Comparison of ENCODE assay signal across 18 mouse cellular contexts in genomic region chr2:15221910-15222309, GRCm38 (mm10).
A peak's percentile ranks its signal among the peaks of the same experiment; 100 is the strongest.
DNase-seq lines count a peak whose midpoint lies in the region; ATAC-seq and TF ChIP-seq lines count a peak whose summit lies in the region.
"Had no signal": no experiment of that assay in that cellular context is flagged by ENCODE, and none has a peak within 500 bp of the region (broad histone marks: within the 10 kb centered on the region; RNA-seq: fewer than 3 reads in every experiment).

No protein-coding gene starts in this region.

- ATAC-seq in kidney, postnatal 0 days (replicated peaks; ENCODE audit: low FRiP score, low read depth): no peak
- no peak for ATAC-seq in kidney, embryonic 16.5 days (ENCODE audit: low FRiP score, low TSS enrichment)
- ATAC-seq in stomach, postnatal 0 days (ENCODE audit: low FRiP score, low TSS enrichment): no peak
- no peak for ATAC-seq in heart, embryonic 11.5 days (replicated peaks; ENCODE audit: insufficient number of reproducible peaks, low FRiP score, low TSS enrichment)

- peak; percentile 46; the same call in 1 of the 2 replicates for TF ChIP-seq CTCF in kidney, postnatal 0 days (IDR thresholded peaks at IDR 0.05; ENCODE audit: low read depth)
- peak; percentile 58 for TF ChIP-seq CTCF in stomach, postnatal 0 days (IDR thresholded peaks at IDR 0.05; ENCODE audit: low read depth)

- H3K36me3 ChIP-seq in kidney, postnatal 0 days (ENCODE audit: insufficient read depth, low read length): no peaks in the 10 kb centered on the region
- H3K36me3 ChIP-seq in kidney, embryonic 16.5 days (ENCODE audit: insufficient read depth, low read length): no peaks in the 10 kb centered on the region
- H3K36me3 ChIP-seq in stomach, postnatal 0 days (ENCODE audit: control insufficient read depth, insufficient read depth, low read length): no peaks in the 10 kb centered on the region
- H3K36me3 ChIP-seq in heart, embryonic 11.5 days (ENCODE audit: control insufficient read depth, insufficient read depth, low read length): no peaks in the 10 kb centered on the region
- H3K36me3 ChIP-seq: heart, embryonic 15.5 days; kidney, embryonic 15.5 days; limb, embryonic 13.5 days had no signal

- DNase-seq in embryo, embryonic 10.5 days (ENCODE audit: low spot score): peak; percentile 3
- no peak for DNase-seq in embryo, embryonic 9.5 days (ENCODE audit: extremely low spot score)
- DNase-seq in kidney, postnatal 0 days (ENCODE audit: low spot score): no peak
- peak; percentile 3 for DNase-seq in retina, embryonic 14.5 days (ENCODE audit: low spot score)
- DNase-seq in retina, postnatal 1 day: no peak
- DNase-seq in stomach, postnatal 0 days (ENCODE audit: low spot score): no peak
- DNase-seq: adrenal gland, postnatal 10 days; cerebellum, adult 18-20 months; gastrocnemius, postnatal 10 days; heart, adult 18-20 months; lung, postnatal 14 days had no signal

- no peaks in the 10 kb centered on the region for H3K27me3 ChIP-seq in kidney, postnatal 0 days (ENCODE audit: insufficient read depth, low read length)
- H3K27me3 ChIP-seq in kidney, embryonic 16.5 days (ENCODE audit: insufficient read depth, low read length): no peaks in the 10 kb centered on the region
- no peaks in the 10 kb centered on the region for H3K27me3 ChIP-seq in stomach, postnatal 0 days (ENCODE audit: control insufficient read depth, insufficient read depth, low read length)
- no peaks in the 10 kb centered on the region for H3K27me3 ChIP-seq in heart, embryonic 11.5 days (ENCODE audit: control insufficient read depth, insufficient read depth, low read length)
- H3K27me3 ChIP-seq: heart, embryonic 15.5 days; kidney, embryonic 15.5 days; limb, embryonic 13.5 days had no signal

- no peak for TF ChIP-seq EP300 in stomach, postnatal 0 days (optimal IDR thresholded peaks at IDR 0.05)

- no peak overlapping the region for H3K9ac ChIP-seq in kidney, postnatal 0 days (ENCODE audit: low read depth, low read length)
- no peak overlapping the region for H3K9ac ChIP-seq in kidney, embryonic 16.5 days (replicated peaks; ENCODE audit: low read length)
- no peak overlapping the region for H3K9ac ChIP-seq in stomach, postnatal 0 days (ENCODE audit: low read length)
- H3K9ac ChIP-seq in heart, embryonic 11.5 days (ENCODE audit: low read depth, low read length): no peak overlapping the region
- H3K9ac ChIP-seq: heart, embryonic 15.5 days; kidney, embryonic 15.5 days; limb, embryonic 13.5 days; liver, embryonic 14.5 days had no signal

- no peaks in the 10 kb centered on the region for H3K4me1 ChIP-seq in kidney, postnatal 0 days (replicated peaks; ENCODE audit: insufficient read depth, low read length)
- H3K4me1 ChIP-seq in kidney, embryonic 16.5 days (ENCODE audit: insufficient read depth, low read length): no peaks in the 10 kb centered on the region
- no peaks in the 10 kb centered on the region for H3K4me1 ChIP-seq in stomach, postnatal 0 days (replicated peaks; ENCODE audit: control insufficient read depth, insufficient read depth)
- no peaks in the 10 kb centered on the region for H3K4me1 ChIP-seq in heart, embryonic 11.5 days (ENCODE audit: control insufficient read depth, insufficient read depth, low read length)
- H3K4me1 ChIP-seq: heart, embryonic 15.5 days; kidney, embryonic 15.5 days; limb, embryonic 13.5 days had no signal

- no peaks in the 10 kb centered on the region for H3K9me3 ChIP-seq in kidney, postnatal 0 days (replicated peaks; ENCODE audit: low read length)
- H3K9me3 ChIP-seq in kidney, embryonic 16.5 days (ENCODE audit: low read length): no peaks in the 10 kb centered on the region
- no peaks in the 10 kb centered on the region for H3K9me3 ChIP-seq in stomach, postnatal 0 days (ENCODE audit: control insufficient read depth, low read length)
- no peaks in the 10 kb centered on the region for H3K9me3 ChIP-seq in heart, embryonic 11.5 days (replicated peaks; ENCODE audit: control insufficient read depth, low read length)
- H3K9me3 ChIP-seq: heart, embryonic 15.5 days; kidney, embryonic 15.5 days; limb, embryonic 13.5 days had no signal

- H3K27ac ChIP-seq in kidney, postnatal 0 days: no peak overlapping the region
- no peak overlapping the region for H3K27ac ChIP-seq in kidney, embryonic 16.5 days (ENCODE audit: low read length)
- H3K27ac ChIP-seq in stomach, postnatal 0 days (replicated peaks): no peak overlapping the region
- H3K27ac ChIP-seq in heart, embryonic 11.5 days (ENCODE audit: low read depth, low read length): no peak overlapping the region
- H3K27ac ChIP-seq: heart, embryonic 15.5 days; kidney, embryonic 15.5 days; limb, embryonic 13.5 days; liver, embryonic 14.5 days had no signal

- H3K4me2 ChIP-seq in kidney, postnatal 0 days (ENCODE audit: low read length): no peak overlapping the region
- no peak overlapping the region for H3K4me2 ChIP-seq in kidney, embryonic 16.5 days (replicated peaks; ENCODE audit: low read depth, low read length)
- H3K4me2 ChIP-seq in stomach, postnatal 0 days (replicated peaks; ENCODE audit: low read depth): no peak overlapping the region
- no peak overlapping the region for H3K4me2 ChIP-seq in heart, embryonic 11.5 days
- H3K4me2 ChIP-seq: heart, embryonic 15.5 days; kidney, embryonic 15.5 days; limb, embryonic 13.5 days had no signal

- WGBS in kidney, postnatal 0 days: 45% methylated on average over 4 of the region's 4 CpGs
- 45% methylated on average over 4 of the region's 4 CpGs for WGBS in kidney, embryonic 16.5 days
- 41% methylated on average over 4 of the region's 4 CpGs for WGBS in stomach, postnatal 0 days
- WGBS in heart, embryonic 11.5 days (ENCODE audit: insufficient replicate concordance): 51% methylated on average over 4 of the region's 4 CpGs

- no peak overlapping the region for H3K4me3 ChIP-seq in kidney, postnatal 0 days (replicated peaks; ENCODE audit: low read depth, low read length)
- no peak overlapping the region for H3K4me3 ChIP-seq in kidney, embryonic 16.5 days (ENCODE audit: low read length)
- H3K4me3 ChIP-seq in stomach, postnatal 0 days (ENCODE audit: low read depth, low read length): no peak overlapping the region
- no peak overlapping the region for H3K4me3 ChIP-seq in heart, embryonic 11.5 days (ENCODE audit: low read depth, low read length)
- H3K4me3 ChIP-seq: erythroblast, embryonic 14.5 days; heart, embryonic 15.5 days; kidney, embryonic 15.5 days; limb, embryonic 13.5 days had no signal

Comparison
In these comparisons a context has a peak if more than half of its experiments do, and no peak if none do; other contexts are left out.
1. DNase-seq: peak in embryo, embryonic 10.5 days (single experiment) and retina, embryonic 14.5 days (single experiment); none in embryo, embryonic 9.5 days (single experiment), kidney, postnatal 0 days (single experiment), retina, postnatal 1 day (single experiment) and stomach, postnatal 0 days (single experiment).